Mouse (Mus musculus) MN1 (cell line): ENCODE data around the gene Lrrc29.
"Not testable (repeated sequence)": the region's sequence is repeated elsewhere in the genome, so short reads cannot be mapped to it uniquely, and the experiment has no call there.

ENCODE experiments used
- DNase-seq: peaks from one replicate; pipeline ENCODE4 v3.0.0-alpha.2; 2016; ENCODE audit warnings: low spot score

The Lrrc29 gene

GRCm38 (mm10) chr8:105309142-105309847, 16.8 kb downstream of the Lrrc29 start:
- DNase-seq: no peak

- DNase-seq: no peak
These were observed 17.6 kb downstream of the Lrrc29 start for GRCm38 (mm10) chr8:105308428-105308827.

GRCm38 (mm10) chr8:105307670-105308069, 18.4 kb downstream of the Lrrc29 start:
- DNase-seq: no peak

DNA sequence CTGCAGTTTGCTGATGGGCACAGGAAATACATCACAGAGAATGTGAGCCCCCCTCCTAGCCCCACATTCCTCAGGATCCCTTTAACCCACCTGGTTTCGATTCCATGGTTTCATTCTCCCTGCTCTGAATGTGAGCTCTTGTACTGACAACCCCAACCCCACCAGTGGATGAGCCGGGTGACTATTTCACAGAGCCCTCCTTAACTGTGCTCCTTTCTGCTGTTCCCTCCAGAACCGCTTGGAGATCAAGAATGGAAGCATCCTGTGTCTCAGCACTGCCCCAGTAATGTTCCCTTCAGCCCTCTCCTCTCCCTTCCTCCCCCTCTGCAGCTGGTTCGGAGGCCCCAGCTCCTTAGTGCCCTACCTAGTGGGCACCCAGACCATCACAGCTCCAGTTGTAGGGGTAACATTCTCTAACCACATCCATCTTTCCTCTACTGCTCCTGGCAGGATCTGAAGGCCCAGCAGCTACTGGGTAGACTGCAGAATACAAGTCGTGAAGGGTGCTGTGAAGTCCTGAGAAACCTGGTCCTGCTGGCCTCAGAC, 19.9 kb downstream of the Lrrc29 start:
- DNase-seq: no peak

GRCm38 (mm10) chr8:105305211-105306145, 20.6 kb downstream of the Lrrc29 start, which contains the start of gene Elmo3:
Gene Elmo3 (plus strand): TSS chr8:105305601.
- DNase-seq: peak; percentile 55

DNA sequence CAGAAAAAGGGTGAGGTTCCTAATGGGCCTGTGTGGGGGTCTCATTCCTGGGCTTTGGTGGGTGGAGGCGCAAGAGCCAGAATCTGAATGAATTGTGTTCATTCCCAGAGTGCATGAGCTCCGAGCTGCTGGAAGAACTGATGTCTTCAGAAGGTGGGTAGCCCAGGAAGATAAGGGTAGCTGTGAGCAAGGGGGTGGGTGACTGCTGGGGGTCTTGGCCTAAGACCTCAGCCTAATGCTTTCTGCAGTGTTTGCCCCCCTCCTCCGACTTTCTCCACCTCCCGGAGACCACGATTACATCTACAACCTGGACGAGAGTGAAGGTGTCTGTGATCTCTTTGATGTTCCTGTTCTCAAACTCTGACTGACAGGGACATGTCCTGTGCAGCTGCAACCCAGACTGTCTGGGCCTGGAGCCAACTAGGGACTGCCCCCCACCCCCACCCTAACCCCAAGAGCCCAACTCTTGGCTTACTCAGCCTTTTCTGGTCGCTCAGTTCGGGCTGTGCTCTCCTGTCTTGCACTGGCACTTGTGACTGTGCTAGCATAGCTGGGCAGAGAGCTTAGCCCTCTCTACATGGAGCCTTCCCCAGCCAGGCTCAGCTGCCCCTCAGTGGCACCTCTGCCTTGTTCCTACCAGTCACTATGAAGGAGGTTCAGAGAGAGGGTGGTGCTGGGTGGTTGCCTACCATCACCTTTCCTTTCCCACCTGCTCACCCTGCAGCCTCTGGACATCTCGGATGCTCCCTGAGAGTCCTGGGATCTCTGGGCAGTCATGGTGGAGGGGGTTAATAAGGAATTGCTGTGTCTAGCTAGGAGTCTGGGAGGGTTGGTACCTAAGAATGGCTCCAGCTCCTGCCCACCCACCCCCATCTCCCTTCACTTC, 21.5 kb downstream of the Lrrc29 start:
- DNase-seq: peak; percentile 78

DNA sequence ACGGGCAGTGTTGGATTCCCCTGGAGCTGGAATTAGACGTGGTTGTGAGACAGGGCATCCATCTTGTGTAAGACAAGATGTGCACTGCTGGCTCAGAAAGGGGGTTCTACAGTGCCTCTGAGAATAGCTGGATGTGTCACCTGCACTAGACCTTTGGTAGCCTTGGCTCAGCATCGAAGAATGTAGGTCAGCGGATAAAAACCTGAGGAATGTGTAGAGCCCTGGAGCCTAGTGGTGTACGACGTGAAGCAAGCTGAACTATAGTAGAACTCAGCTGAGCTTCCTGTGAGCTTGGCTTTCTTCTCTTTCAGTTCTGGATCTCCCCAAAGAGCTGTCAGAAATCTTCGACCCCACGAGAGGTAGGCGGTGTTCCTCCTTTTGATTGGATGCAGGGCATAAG, 22.2 kb downstream of the Lrrc29 start:
- no peak for DNase-seq

- no peak for DNase-seq
These were observed 22.7 kb downstream of the Lrrc29 start for GRCm38 (mm10) chr8:105303396-105303795.

GRCm38 (mm10) chr8:105299962-105300361, 26.1 kb downstream of the Lrrc29 start:
- no peak for DNase-seq

- peak; percentile 65 for DNase-seq
These were observed 27.5 kb downstream of the Lrrc29 start for GRCm38 (mm10) chr8:105298351-105299252.

DNA sequence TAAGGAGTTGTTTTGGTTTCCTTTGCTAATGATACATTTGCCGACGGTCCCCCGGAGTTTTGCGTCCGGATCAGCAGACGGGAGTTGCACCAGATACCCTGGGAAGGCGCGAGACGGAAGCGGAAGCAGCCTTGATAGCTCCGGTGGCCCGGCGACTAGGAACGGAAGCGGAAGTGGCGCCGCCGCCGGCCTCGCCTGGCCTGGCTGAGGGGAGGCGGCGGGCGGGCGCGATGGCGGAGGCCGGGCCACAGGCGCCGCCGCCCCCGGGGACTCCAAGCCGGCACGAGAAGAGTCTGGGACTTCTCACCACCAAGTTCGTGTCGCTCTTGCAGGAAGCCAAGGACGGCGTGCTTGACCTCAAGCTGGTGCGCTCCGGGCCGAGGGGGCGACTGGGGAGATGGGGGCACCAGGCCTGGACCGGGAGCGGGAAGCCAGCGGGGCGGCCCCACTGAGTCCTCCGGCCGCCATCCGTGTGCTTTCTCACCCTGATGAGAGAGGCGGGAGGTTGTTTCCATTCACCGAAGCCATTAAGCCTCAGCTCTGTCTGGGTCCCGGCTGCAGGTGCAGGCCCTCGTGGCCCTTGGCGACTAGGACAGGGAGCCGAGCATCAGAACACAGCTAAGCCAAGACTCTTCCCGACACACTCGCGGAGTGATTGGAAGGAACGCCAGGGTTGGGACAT, 28.4 kb downstream of the Lrrc29 start, which contains the start of gene E2f4:
TSS of gene E2f4 (plus strand) at position 153 of the 682 bp plus-strand sequence.
- peak; percentile 94 for DNase-seq

GRCm38 (mm10) chr8:105295895-105296573, 30.0 kb downstream of the Lrrc29 start, which contains the start of gene Exoc3l:
Gene Exoc3l (minus strand): TSS chr8:105296101.
- no peak for DNase-seq

DNA sequence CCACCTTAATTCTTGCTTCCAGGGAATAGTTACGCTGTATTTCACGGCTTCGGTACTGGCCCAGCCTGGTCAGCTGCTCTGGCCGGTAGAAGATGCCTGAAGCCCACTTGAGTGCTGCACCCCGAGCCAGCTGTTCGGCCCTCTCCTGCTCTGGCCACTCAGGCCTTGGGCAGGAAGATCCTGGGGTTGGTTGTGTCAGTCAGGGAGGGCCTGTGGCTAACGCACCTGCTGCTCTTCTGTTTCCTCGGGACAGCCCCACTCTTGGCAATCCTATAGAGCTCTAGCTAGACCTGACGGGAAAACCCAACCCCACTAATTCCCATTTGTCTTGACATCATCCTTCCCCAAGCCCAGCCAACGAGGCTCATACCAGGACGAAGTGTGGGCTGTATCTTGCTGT, 30.8 kb downstream of the Lrrc29 start:
- no peak for DNase-seq

GRCm38 (mm10) chr8:105294776-105295175, 31.3 kb downstream of the Lrrc29 start:
- no peak for DNase-seq

- no peak for DNase-seq
These were observed 32.7 kb downstream of the Lrrc29 start for GRCm38 (mm10) chr8:105293405-105293804.

- DNase-seq: no peak
These were observed 33.6 kb downstream of the Lrrc29 start for GRCm38 (mm10) chr8:105292471-105292870.

DNA sequence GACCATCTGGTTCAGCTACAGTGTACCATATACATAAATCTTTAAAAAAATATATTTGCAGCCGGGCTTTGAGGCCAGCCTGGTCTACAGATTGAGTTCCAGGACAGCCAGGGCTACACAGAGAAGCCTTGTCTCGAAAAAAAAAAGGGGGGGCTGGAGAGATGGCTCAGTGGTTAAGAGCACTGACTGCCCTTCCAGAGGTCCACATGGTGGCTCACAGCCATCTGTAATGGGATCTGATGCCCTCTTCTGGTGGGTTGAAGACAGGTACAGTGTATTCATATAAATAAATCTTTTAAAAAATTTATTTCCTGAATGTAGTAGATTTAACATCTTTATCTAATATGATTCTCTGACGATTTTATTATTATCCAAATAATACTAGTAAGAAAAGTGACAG, 34.3 kb downstream of the Lrrc29 start:
- not testable (repeated sequence) for DNase-seq

GRCm38 (mm10) chr8:105291364-105291763, 34.7 kb downstream of the Lrrc29 start:
- DNase-seq: not testable (repeated sequence)
